Mouse (Mus musculus): ENCODE results near the gene Nfe2l3.
"Not testable (repeated sequence)": the region's sequence is repeated elsewhere in the genome, so short reads cannot be mapped to it uniquely, and the experiment has no call there.

Nfe2l3 gene

DNA sequence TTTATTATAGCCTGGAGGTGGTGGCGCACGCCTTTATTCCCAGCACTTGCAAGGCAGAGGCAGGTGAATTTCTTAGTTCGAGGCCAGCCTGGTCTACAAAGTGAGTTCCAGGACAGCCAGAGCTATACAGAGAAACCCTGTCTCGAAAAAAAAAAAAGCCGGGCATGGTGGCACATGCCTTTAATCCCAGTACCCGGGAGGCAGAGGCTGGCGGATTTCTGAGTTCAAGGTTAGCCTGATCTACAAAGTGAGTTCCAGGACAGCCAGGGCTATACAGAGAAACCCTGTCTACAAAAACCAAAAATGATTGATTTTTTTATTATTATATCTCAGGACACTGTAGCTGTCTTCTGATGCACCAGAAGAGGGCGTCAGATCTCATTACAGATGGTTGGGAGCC is 52.1 kb downstream of the Nfe2l3 start:
- not testable (repeated sequence) for DNase-seq (ENCODE audit: low read depth, low spot score)

GRCm38 (mm10) chr6:51485646-51486045 is 53.2 kb downstream of the Nfe2l3 start:
- DNase-seq (ENCODE audit: low read depth, low spot score), result no peak

DNA sequence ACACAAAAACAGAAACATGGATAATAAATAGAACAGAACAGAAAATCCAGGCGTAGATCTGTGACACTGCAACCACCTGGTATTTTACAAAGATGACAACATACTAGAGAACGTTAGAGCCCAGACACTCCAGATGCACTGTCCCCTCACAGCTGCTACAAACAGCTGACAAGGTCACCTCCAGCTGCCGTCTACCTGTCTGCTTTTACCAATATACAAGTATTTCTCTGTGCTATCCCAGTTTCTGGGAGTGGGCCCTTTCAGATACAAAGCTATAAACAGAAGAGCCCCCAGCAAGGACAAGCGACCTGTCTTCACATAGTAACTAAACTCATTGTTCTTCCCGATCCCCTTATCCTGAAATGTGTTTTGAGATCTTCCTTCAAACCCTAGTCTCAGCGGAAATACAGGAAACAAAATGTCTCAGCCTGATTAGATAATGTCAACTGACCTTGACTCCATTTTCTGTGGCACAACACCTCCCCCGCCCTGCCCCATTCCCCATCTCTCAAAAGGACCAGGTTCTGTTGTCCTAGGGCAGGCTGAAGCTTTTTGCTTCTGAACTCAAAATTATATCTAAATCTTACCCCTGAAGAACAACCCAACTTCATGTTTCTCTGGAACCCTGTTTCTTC is 53.7 kb downstream of the Nfe2l3 start:
- DNase-seq (ENCODE audit: low read depth, low spot score), result no peak

- DNase-seq (ENCODE audit: low read depth, low spot score), result no peak
These were observed 54.3 kb downstream of the Nfe2l3 start for GRCm38 (mm10) chr6:51486731-51487130.

DNA sequence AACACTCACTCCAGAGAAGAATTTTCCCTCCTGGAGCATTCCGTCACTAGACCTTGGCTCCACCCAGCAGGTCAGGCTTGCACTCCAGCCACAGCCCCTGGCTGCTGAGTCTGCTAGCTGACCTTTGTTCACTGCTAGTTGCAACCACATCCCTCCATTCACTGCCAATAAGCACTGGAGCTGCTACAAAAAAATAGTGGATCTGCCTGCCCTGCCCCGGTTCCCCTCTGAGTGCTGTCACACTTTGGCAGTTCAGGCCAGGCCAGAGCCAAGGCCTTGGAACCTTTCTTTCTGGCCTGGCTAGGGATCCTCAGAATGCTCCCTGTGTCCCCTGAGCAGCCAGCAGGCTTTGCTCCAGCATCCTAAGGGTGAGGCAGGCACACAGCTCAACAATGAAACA is 57.3 kb downstream of the Nfe2l3 start:
- DNase-seq (ENCODE audit: low read depth, low spot score), result no peak

GRCm38 (mm10) chr6:51497321-51498111 is 65.0 kb downstream of the Nfe2l3 start:
- no peak for DNase-seq (ENCODE audit: low read depth, low spot score)

DNA sequence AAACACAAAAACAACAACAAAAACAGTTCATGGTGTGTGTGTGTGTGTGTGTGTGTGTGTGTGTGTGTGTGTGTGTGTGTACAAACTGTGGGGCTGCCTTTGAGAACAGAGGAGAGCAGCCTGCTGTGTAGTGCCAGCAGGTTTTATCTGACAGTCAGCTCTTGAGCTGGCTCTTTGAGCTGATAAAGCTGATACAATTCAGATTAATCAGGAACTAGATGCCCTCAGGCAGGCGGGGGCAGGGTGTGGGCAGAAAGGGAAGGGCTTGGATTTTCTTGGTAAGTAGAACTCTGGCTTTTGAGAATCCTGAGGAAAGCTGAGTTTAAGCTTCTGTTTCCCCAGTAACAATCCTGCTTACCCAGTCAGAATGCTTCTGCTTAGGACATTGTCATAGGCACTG is 73.2 kb downstream of the Nfe2l3 start:
- no peak for DNase-seq (ENCODE audit: low read depth, low spot score)

- DNase-seq (ENCODE audit: low read depth, low spot score), result no peak
These were observed 75.1 kb downstream of the Nfe2l3 start for GRCm38 (mm10) chr6:51507556-51507955.
